Mouse (Mus musculus) adrenal gland, postnatal 4 days (tissue): ENCODE measurements around the gene Nsun2. TPM values are rescaled to one million over a fixed set of nuclear protein-coding genes. Genes with fewer than 3 reads are reported as not detected.

Experiments used
- total RNA-seq, 2 experiments: library from RNA; stranded (reverse); gene quantifications; 2 replicates each; pipeline ENCODE4 v1.2.3; 2021

Nsun2 gene
- total RNA-seq, 2 experiments from 2014 or later = 79.0 to 85.1 TPM

Other genes with a start within 250 kb of the Nsun2 start
- 10 to 100 TPM; 26.2 to 28.3 TPM for gene Tent4a, start 871 bp downstream of the Nsun2 start, total RNA-seq
- gene Srd5a1, start 77.7 kb downstream of the Nsun2 start, total RNA-seq = 10 to 100 TPM; 15.7 to 16.2 TPM
- 1 to 10 TPM; 1.9 to 2.9 TPM for gene Ube2ql1, start 206.1 kb downstream of the Nsun2 start, total RNA-seq